Mouse (Mus musculus) forebrain, postnatal 0 days (tissue): Measurements from ENCODE around the gene Slc12a1. TPM values are rescaled to one million over a fixed set of nuclear protein-coding genes. Genes with fewer than 3 reads are reported as not detected.

Experiments
- ATAC-seq: fragments of 200-750 bp; cut with Nextera tagmentation; 2 replicates; pipeline ENCODE4 v1.8.0; 2017; ENCODE audit warnings: mild to moderate bottlenecking, moderate library complexity
- DNase-seq: peaks from one replicate; pipeline ENCODE4 v3.0.0-alpha.2; 2015
- H3K27ac ChIP-seq: fragments of 300-500 bp; sonication (generic); 2 replicates; pipeline ENCODE4 v1.5.1; 2014; ENCODE audit warnings: low read depth, mild to moderate bottlenecking, antibody characterized with exemption, low read length, moderate library complexity, mixed read lengths
- H3K27me3 ChIP-seq: fragments of 300-500 bp; sonication (generic); 2 replicates; pipeline ENCODE4 v1.6.1; 2014; ENCODE audit warnings: mild to moderate bottlenecking, low read length, mixed read lengths; ENCODE audit not compliant: insufficient read depth
- H3K36me3 ChIP-seq: fragments of 300-500 bp; sonication (generic); 2 replicates; pipeline ENCODE4 v1.6.1; 2014; ENCODE audit warnings: mild to moderate bottlenecking, moderate library complexity; ENCODE audit not compliant: insufficient read depth
- H3K4me1 ChIP-seq: fragments of 300-500 bp; sonication (generic); 2 replicates; pipeline ENCODE4 v1.6.1; 2014; ENCODE audit warnings: antibody characterized with exemption; ENCODE audit not compliant: insufficient read depth
- H3K4me2 ChIP-seq: fragments of 300-500 bp; sonication (generic); 2 replicates; pipeline ENCODE4 v1.6.1; 2014; ENCODE audit warnings: low read depth, mild to moderate bottlenecking, moderate library complexity
- H3K4me3 ChIP-seq: fragments of 300-500 bp; sonication (generic); 2 replicates; pipeline ENCODE4 v1.5.1; 2014; ENCODE audit warnings: low read depth, low read length, mixed read lengths
- H3K9ac ChIP-seq: fragments of 300-500 bp; sonication (generic); 2 replicates; pipeline ENCODE4 v1.6.1; 2014; ENCODE audit warnings: mild to moderate bottlenecking
- H3K9me3 ChIP-seq: fragments of 300-500 bp; sonication (generic); 2 replicates; pipeline ENCODE4 v1.6.1; 2016; ENCODE audit warnings: low read length
- CTCF ChIP-seq: sonication (generic); IDR thresholded peaks from 2 replicates; pipeline ENCODE4 v1.5.1; 2016; ENCODE audit warnings: antibody characterized with exemption, control low read depth, low read depth
- WGBS: fragments of 180-500 bp; shearing (Covaris S2); extraction: QIAGEN DNeasy Blood & Tissue Kit; methylation state at CpG from one replicate; pipeline ENCODE4 v1.1.7; 2014; 5-methylcytosine and 5-hydroxymethylcytosine counted together
- polyA plus RNA-seq: library from polyadenylated mRNA; unstranded; fragments of >200 nt; fragmentation: Nextera tagmentation; extraction: Ambion mirVana; gene quantifications from 2 replicates; pipeline ENCODE4 v1.2.1, GENCODE M21; 2015
- total RNA-seq: library from RNA; depleted of rRNA; stranded (reverse); fragments of >200 nt; gene quantifications from 2 replicates; pipeline ENCODE4 v1.2.3, GENCODE M21; 2014

Gene Slc12a1
- total and polyA plus RNA-seq, 2 experiments from 2014 or later, result 0.06 to 0.10 TPM

DNA sequence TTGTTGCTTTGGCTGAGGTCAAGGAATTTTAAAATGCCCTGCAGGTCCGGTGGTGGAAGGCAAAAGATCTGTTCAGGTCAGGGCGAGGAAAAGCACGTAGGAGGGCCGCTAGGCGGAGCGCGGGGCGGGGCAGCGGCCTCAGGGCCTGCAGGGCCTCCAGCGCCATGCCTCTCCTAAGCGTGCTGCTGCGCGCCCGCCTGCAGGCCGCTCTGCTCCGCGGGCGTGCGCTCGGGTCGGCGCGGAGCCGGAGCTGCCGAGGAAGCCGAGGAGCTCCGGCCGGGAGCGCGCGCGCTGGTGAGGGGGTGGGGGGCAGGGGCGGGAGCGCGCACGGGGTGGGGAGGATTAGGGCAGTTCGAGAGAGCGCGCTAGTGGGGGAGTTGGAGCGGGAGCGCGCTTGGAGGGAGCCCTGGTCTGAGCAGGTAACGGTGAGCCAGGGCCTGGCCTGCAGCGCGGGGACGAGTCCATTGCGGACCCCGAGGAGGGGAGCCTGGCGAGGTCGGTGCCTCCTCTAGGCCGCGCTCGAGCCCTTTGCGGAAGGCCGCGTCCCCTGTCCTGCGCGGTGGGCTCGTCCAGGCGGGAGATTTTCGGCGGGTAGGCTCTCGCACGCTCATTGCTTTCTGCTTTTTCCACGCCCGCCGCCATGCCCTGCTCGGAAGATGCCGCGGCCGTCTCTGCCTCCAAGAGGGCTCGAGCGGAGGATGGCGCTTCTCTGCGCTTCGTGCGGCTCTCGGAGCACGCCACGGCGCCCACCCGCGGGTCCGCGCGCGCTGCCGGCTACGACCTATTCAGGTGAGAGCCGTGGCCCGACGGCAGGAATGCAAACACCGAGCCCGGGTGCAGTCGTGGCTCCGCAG, 95.0 kb downstream of the Slc12a1 start, which contains the start of gene Dut:
Gene Dut (plus strand): TSS at position 83 of the 854 bp plus-strand sequence.
- Histone ChIP-seq H3K9ac (peak within 1 kb of the TSS; percentile 63), H3K4me2 (peak within 1 kb of the TSS; percentile 56), H3K4me3 (peak within 1 kb of the TSS; percentile 50), H3K27ac (peak within 1 kb of the TSS; percentile 90), H3K9me3 (no peaks in the 10 kb centered on the region), H3K27me3 (no peaks in the 10 kb centered on the region), H3K4me1 (0 out of 2 replicates have a peak, but pooled peaks cover 3% of the 10 kb centered on the region), H3K36me3 (no peaks in the 10 kb centered on the region)
- under 1% methylated on average over 92 of the region's 96 CpGs for WGBS
- peak; percentile 43 for TF ChIP-seq CTCF
- ATAC-seq (peak; percentile 97), DNase-seq (peak; percentile 94)

DNA sequence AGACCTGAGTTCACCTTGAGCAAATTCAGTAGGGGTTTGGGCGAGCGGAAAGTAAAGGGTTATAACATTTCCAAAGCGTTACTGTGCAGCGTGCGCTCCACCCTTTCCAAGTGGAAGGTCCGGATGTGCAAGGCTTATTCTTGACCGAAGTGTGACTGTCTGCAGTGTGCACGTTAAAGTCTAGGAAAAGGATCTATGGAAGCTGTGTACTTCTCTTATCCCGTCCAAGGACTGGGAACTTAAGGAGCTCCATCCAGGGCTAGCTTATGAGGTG, 95.6 kb downstream of the Slc12a1 start:
- ATAC-seq, result no peak; the same call in 1 of the 2 replicates
- no peak for TF ChIP-seq CTCF
- Histone ChIP-seq H3K36me3 (no peaks in the 10 kb centered on the region), H3K4me3 (peak overlapping the region; percentile 50), H3K27me3 (no peaks in the 10 kb centered on the region), H3K4me1 (0 out of 2 replicates have a peak, but pooled peaks cover 3% of the 10 kb centered on the region), H3K9ac (peak overlapping the region; percentile 63), H3K9me3 (no peaks in the 10 kb centered on the region), H3K4me2 (peak overlapping the region; percentile 56), H3K27ac (peak overlapping the region; percentile 90)
- DNase-seq, result no peak
- WGBS, result 0% methylated on average over 9 of the region's 9 CpGs

DNA sequence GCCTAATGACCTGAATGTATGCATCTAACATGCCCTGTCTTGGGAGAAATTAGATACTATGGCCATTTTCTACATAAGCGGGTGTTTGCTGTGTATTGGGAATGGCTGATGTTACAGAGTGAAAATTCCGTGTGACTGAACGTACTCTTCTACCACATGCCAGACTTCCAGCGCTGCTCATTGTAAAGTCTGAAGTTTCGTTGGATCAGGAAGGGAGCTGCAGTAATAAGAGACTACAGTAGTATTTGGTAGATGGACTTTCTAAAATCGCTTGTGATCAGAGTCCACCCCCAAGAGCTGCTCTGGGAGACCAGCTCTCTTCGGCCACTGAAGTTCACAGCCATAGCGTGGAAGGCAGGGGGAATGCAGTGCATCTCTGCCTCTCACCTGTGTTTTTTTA, 96.0 kb downstream of the Slc12a1 start:
- DNase-seq (no peak), ATAC-seq (no peak)
- Histone ChIP-seq H3K4me2 (peak overlapping the region; percentile 56), H3K4me3 (peak overlapping the region; percentile 50), H3K27me3 (no peaks in the 10 kb centered on the region), H3K9ac (peak overlapping the region; percentile 63), H3K4me1 (0 out of 2 replicates have a peak, but pooled peaks cover 3% of the 10 kb centered on the region), H3K36me3 (no peaks in the 10 kb centered on the region), H3K27ac (no peak overlapping the region), H3K9me3 (no peaks in the 10 kb centered on the region)
- 2% methylated on average over 8 of the region's 8 CpGs for WGBS
- TF ChIP-seq CTCF, result no peak

DNA sequence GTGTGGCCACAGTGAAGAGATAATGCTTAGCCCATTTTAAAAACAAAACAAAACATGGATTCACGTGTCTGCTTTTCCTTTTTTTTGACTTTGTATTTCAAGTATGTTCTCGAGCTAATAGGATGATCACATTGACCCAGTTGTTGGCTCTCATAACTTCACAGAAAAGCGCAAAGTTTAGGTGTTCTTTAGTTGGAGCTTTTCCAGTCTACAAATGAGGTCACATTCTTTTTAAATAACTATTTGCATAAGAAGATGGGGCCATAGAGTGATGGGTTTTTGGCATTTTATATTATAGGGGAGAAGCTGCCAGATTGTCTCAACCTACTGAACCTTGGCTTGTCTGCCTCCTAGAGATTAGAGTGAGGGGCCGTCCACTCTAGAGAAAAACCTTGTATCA, 97.0 kb downstream of the Slc12a1 start:
- Histone ChIP-seq H3K9ac (no peak overlapping the region), H3K4me3 (no peak overlapping the region), H3K4me2 (no peak overlapping the region), H3K27me3 (no peaks in the 10 kb centered on the region), H3K36me3 (no peaks in the 10 kb centered on the region), H3K27ac (no peak overlapping the region), H3K9me3 (no peaks in the 10 kb centered on the region), H3K4me1 (0 out of 2 replicates have a peak, but pooled peaks cover 3% of the 10 kb centered on the region)
- TF ChIP-seq CTCF, result no peak
- no peak for ATAC-seq
- WGBS, result 70% methylated on average over 4 of the region's 4 CpGs
- no peak for DNase-seq

DNA sequence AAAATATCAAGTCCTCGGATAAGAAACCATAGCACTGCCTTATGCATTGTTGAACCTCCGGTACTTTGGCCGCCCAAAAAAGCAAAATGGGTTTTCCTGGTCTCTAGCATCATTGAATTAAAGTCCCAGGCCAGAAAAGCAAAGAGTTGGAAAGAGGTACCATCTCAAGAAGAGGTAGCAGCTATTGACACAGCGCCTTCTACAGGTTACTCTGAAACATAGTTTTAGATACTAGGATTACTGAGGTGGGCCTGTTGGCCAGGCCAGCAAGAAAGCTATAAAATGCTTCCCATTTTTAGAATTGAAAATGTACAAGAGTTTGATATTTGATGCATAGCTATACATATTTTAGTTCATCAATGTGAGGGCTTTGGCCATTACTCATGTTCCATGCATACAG, 97.6 kb downstream of the Slc12a1 start:
- Histone ChIP-seq H3K4me1 (0 out of 2 replicates have a peak, but pooled peaks cover 3% of the 10 kb centered on the region), H3K27me3 (no peaks in the 10 kb centered on the region), H3K9ac (no peak overlapping the region), H3K9me3 (no peaks in the 10 kb centered on the region), H3K4me3 (no peak overlapping the region), H3K36me3 (0 out of 2 replicates have a peak, but pooled peaks cover 3% of the 10 kb centered on the region), H3K4me2 (no peak overlapping the region), H3K27ac (no peak overlapping the region)
- 89% methylated on average over 4 of the region's 4 CpGs for whole genome bisulfite sequencing
- no peak for ATAC-seq
- TF ChIP-seq CTCF, result peak; percentile 29; the same call in 1 of the 2 replicates
- DNase-seq, result no peak

DNA sequence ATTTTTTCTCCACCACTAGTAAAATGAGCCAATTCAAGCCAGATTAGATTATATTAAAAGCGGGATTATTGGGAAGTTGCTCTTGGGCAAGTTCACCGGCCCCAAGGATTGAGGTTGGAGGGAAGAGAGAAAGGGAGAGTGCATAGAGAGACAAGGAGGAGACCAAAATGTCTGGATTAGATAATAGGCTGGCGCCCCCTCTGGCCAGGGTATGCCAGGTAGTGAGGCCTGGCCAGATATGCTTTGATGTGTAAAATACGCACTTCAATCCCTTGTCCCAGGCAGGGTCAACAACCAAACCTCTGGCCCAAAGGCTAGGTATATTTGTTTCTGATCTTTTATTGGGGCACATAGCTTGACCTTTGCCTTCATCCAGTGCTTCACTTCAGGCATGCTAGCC, 99.5 kb downstream of the Slc12a1 start:
- H3K4me1 ChIP-seq, result no peaks in the 10 kb centered on the region
- no peaks in the 10 kb centered on the region for H3K27me3 ChIP-seq
- no peaks in the 10 kb centered on the region for H3K9me3 ChIP-seq
- H3K36me3 ChIP-seq, result peaks cover 6% of the 10 kb centered on the region
- 89% methylated on average over 4 of the region's 4 CpGs for WGBS
- H3K27ac ChIP-seq, result no peak overlapping the region
- no peak overlapping the region for H3K9ac ChIP-seq
- DNase-seq, result no peak
- TF ChIP-seq CTCF, result no peak
- no peak for ATAC-seq
- no peak overlapping the region for H3K4me2 ChIP-seq
- H3K4me3 ChIP-seq, result no peak overlapping the region

DNA sequence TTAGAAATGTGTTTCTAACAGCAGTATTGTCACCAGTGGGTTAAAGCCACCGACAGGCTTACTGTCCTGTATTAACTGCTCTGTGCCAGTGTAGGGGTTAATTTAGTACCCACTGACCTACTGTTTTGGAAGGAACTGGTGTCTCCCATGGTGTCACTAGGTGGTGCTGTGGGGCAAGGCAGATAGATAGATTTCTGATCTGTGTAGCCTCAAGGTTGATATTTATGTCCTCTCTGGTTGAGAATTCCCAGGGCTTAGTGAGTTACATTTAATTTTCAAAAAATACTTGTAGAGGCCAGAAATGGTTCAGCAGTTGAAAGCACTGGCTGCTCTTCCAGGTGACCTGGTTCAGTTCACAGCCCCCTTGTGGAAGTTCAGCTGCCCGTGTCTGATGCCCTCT, 100.0 kb downstream of the Slc12a1 start:
- TF ChIP-seq CTCF, result peak; percentile 72
- H3K4me3 ChIP-seq, result no peak overlapping the region
- peaks cover 11% of the 10 kb centered on the region for H3K36me3 ChIP-seq
- WGBS, result 67% methylated on average over 2 of the region's 2 CpGs
- H3K9me3 ChIP-seq, result no peaks in the 10 kb centered on the region
- ATAC-seq (no peak), DNase-seq (peak; percentile 46)
- no peak overlapping the region for H3K4me2 ChIP-seq
- no peak overlapping the region for H3K9ac ChIP-seq
- no peaks in the 10 kb centered on the region for H3K4me1 ChIP-seq
- H3K27ac ChIP-seq, result no peak overlapping the region
- H3K27me3 ChIP-seq, result no peaks in the 10 kb centered on the region
